Mouse (Mus musculus) myocyte (in vitro differentiated cells): Measurements from ENCODE around the gene Sqstm1.

Source experiments
- CEBPB ChIP-seq: IDR thresholded peaks from 2 replicates; pipeline ENCODE4 v1.6.1; 2011; ENCODE audit warnings: mild to moderate bottlenecking, moderate library complexity; ENCODE audit not compliant: poor library complexity, insufficient read depth, severe bottlenecking
- E2F4 ChIP-seq: IDR thresholded peaks from one replicate; pipeline ENCODE4 v1.6.1; 2011; ENCODE audit warnings: mild to moderate bottlenecking, control low read depth, moderate library complexity; ENCODE audit not compliant: insufficient read depth
- MAX ChIP-seq: IDR thresholded peaks from one replicate; pipeline ENCODE4 v1.6.1; 2011; ENCODE audit warnings: low read depth, mild to moderate bottlenecking, control low read depth
- MYOD1 ChIP-seq, 3 experiments: IDR thresholded peaks; one replicate each; pipeline ENCODE4 v1.6.1; 2011; ENCODE audit warnings: control low read depth in 2 of 3, low read depth in 2 of 3, mild to moderate bottlenecking in 2 of 3, moderate library complexity in 1 of 3; ENCODE audit not compliant: insufficient read length in 2 of 3, control insufficient read depth in 1 of 3
- POLR2A ChIP-seq: IDR thresholded peaks from one replicate; pipeline ENCODE4 v1.6.1; 2011; ENCODE audit warnings: low read depth, mild to moderate bottlenecking, control low read depth, moderate library complexity; ENCODE audit not compliant: insufficient read length
- REST ChIP-seq: IDR thresholded peaks from one replicate; pipeline ENCODE4 v1.6.1; 2011; ENCODE audit warnings: mild to moderate bottlenecking, control low read depth, moderate library complexity; ENCODE audit not compliant: insufficient read depth, insufficient read length
- USF1 ChIP-seq: IDR thresholded peaks from one replicate; pipeline ENCODE4 v1.6.1; 2011; ENCODE audit warnings: low read depth, mild to moderate bottlenecking, control low read depth, moderate library complexity

DNA sequence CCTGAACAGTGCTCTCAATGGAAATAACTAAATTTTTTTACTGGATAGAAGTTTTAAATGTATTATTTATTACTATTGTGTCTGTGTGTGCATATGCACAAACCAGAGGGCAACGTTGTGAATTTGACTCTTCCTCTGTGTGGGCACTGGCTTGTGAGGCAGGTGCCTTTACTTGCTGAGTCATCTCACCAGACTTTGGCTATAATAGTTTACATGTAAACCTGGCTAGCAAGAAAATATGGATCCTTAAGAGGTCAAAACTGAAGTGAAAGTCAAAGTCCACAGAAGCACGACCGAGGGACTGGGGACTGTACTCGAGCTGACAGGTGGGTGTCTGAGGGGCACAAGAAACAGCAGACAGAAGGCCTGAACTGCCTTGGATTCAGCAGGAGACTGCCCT, 27.9 kb downstream of the Sqstm1 start:
- no peak for TF ChIP-seq POLR2A
- no peak for TF ChIP-seq E2F4
- TF ChIP-seq REST: no peak
- no peak for TF ChIP-seq MAX
- no peak for TF ChIP-seq MYOD1 (IDR thresholded peaks at IDR 0.05; ENCODE audit: control insufficient read depth in 1 of 3, insufficient read length in 2 of 3, low read depth in 2 of 3)
- TF ChIP-seq USF1: no peak
- TF ChIP-seq CEBPB: no peak
